Mouse (Mus musculus) midbrain, postnatal 0 days (tissue): ENCODE measurements around the gene Ppox. TPM values are rescaled to one million over a fixed set of nuclear protein-coding genes. Genes with fewer than 3 reads are reported as not detected.

Experiments
- ATAC-seq: fragments of 200-750 bp; cut with Nextera tagmentation; 2 replicates; pipeline ENCODE4 v1.8.0; 2017; ENCODE audit warnings: moderate number of reproducible peaks, mild to moderate bottlenecking, moderate TSS enrichment, moderate library complexity; ENCODE audit not compliant: low FRiP score
- DNase-seq: peaks from one replicate; pipeline ENCODE4 v3.0.0-alpha.2; 2015; ENCODE audit warnings: low spot score
- H3K27ac ChIP-seq: fragments of 300-500 bp; sonication (generic); 2 replicates; pipeline ENCODE4 v1.5.1; 2014; ENCODE audit warnings: low read depth, mild to moderate bottlenecking, low read length, mixed read lengths
- H3K27me3 ChIP-seq: fragments of 300-500 bp; sonication (generic); 2 replicates; pipeline ENCODE4 v1.6.1; 2014; ENCODE audit warnings: low read length, control low read depth, mixed read lengths; ENCODE audit not compliant: insufficient read depth
- H3K36me3 ChIP-seq: fragments of 300-500 bp; sonication (generic); 2 replicates; pipeline ENCODE4 v1.6.1; 2014; ENCODE audit warnings: low read length, control low read depth, mixed read lengths; ENCODE audit not compliant: insufficient read depth
- H3K4me1 ChIP-seq: fragments of 300-500 bp; sonication (generic); 2 replicates; pipeline ENCODE4 v1.6.1; 2014; ENCODE audit warnings: mild to moderate bottlenecking, control low read depth, antibody characterized with exemption, low read length, mixed read lengths; ENCODE audit not compliant: insufficient read depth
- H3K4me2 ChIP-seq: fragments of 300-500 bp; sonication (generic); 2 replicates; pipeline ENCODE4 v1.6.1; 2014; ENCODE audit warnings: low read depth, mild to moderate bottlenecking, low read length, mixed read lengths; ENCODE audit not compliant: poor library complexity, severe bottlenecking
- H3K4me3 ChIP-seq: fragments of 300-500 bp; sonication (generic); 2 replicates; pipeline ENCODE4 v1.5.1; 2014; ENCODE audit warnings: low read depth, mild to moderate bottlenecking, low read length, moderate library complexity
- H3K9ac ChIP-seq: fragments of 300-500 bp; sonication (generic); replicated peaks from 2 replicates; pipeline ENCODE4 v1.6.1; 2014; ENCODE audit warnings: mild to moderate bottlenecking, low read length, moderate library complexity, mixed read lengths; ENCODE audit not compliant: poor library complexity, severe bottlenecking
- H3K9me3 ChIP-seq: fragments of 300-500 bp; sonication (generic); 2 replicates; pipeline ENCODE4 v1.6.1; 2016; ENCODE audit warnings: low read length, control low read depth
- CTCF ChIP-seq: IDR thresholded peaks from 2 replicates; pipeline ENCODE4 v1.5.1; 2016; ENCODE audit warnings: antibody characterized with exemption, mild to moderate bottlenecking
- WGBS: fragments of 180-500 bp; shearing (Covaris S2); extraction: QIAGEN DNeasy Blood & Tissue Kit; methylation state at CpG from one replicate; pipeline ENCODE4 v1.1.7; 2014; 5-methylcytosine and 5-hydroxymethylcytosine counted together
- polyA plus RNA-seq: library from polyadenylated mRNA; unstranded; fragments of >200 nt; fragmentation: Nextera tagmentation; extraction: Ambion mirVana; gene quantifications from 2 replicates; pipeline ENCODE4 v1.2.1, GENCODE M21; 2015
- total RNA-seq: library from RNA; depleted of rRNA; stranded (reverse); fragments of >200 nt; gene quantifications from 2 replicates; pipeline ENCODE4 v1.2.3, GENCODE M21; 2014

The Ppox gene
- total and polyA plus RNA-seq, 2 experiments from 2014 or later: 31.3 to 45.9 TPM

- DNase-seq: peak; percentile 81
- H3K27me3 ChIP-seq: no peaks in the 10 kb centered on the region
- H3K27ac ChIP-seq: no peak overlapping the region
- 0 out of 2 replicates have a peak, but pooled peaks cover 2% of the 10 kb centered on the region for H3K4me1 ChIP-seq
- no peak overlapping the region for H3K4me3 ChIP-seq
- no peaks in the 10 kb centered on the region for H3K9me3 ChIP-seq
- peak; percentile 87 for TF ChIP-seq CTCF
- ATAC-seq: 0 out of 2 replicates have a peak, but pooled peaks have one; percentile 9
- H3K4me2 ChIP-seq: no peak overlapping the region
- 71% methylated on average over 15 of the region's 15 CpGs for WGBS
- no peak overlapping the region for H3K9ac ChIP-seq
- no peaks in the 10 kb centered on the region for H3K36me3 ChIP-seq
These were observed 23.9 kb downstream of the Ppox start for GRCm38 (mm10) chr1:171256937-171257548.

DNA sequence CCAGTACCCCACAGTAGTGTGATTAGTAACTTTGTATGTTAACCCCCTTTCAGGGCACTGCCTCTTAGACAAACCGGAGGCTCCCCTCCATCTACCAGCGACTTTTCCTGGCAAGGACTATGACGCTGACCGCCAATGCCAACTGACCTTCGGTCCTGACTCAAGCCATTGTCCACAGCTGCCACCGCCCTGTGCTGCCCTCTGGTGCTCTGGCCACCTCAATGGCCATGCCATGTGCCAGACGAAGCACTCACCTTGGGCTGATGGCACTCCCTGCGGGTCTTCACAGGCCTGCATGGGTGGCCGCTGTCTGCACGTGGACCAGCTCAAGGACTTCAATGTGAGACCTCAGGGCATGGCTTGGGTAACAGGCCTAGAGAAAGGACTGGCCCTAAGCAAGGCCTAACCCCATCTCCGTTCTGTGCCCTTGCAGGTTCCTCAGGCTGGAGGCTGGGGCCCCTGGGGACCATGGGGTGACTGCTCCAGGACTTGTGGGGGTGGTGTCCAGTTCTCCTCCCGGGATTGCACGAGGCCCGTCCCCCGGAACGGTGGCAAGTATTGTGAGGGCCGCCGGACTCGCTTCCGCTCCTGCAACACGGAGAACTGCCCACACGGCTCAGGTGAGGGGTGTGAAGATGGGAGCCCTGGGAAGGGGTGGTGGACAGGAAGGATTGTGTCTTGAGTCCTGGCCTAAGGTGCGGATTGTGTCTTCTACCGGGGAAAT, 24.7 kb downstream of the Ppox start:
- H3K9me3 ChIP-seq: no peaks in the 10 kb centered on the region
- peak; percentile 26 for TF ChIP-seq CTCF
- no peak overlapping the region for H3K4me3 ChIP-seq
- no peak overlapping the region for H3K4me2 ChIP-seq
- DNase-seq (no peak), ATAC-seq (no peak)
- H3K36me3 ChIP-seq: no peaks in the 10 kb centered on the region
- H3K27ac ChIP-seq: no peak overlapping the region
- H3K4me1 ChIP-seq: 0 out of 2 replicates have a peak, but pooled peaks cover 3% of the 10 kb centered on the region
- no peaks in the 10 kb centered on the region for H3K27me3 ChIP-seq
- no peak overlapping the region for H3K9ac ChIP-seq
- 91% methylated on average over 24 of the region's 24 CpGs for WGBS

GRCm38 (mm10) chr1:171252415-171252814, 28.6 kb downstream of the Ppox start:
- H3K4me2 ChIP-seq: peak overlapping the region; percentile 57
- peaks cover 9% of the 10 kb centered on the region; the same call in 1 of the 2 replicates for H3K4me1 ChIP-seq
- H3K27me3 ChIP-seq: no peaks in the 10 kb centered on the region
- no peaks in the 10 kb centered on the region for H3K9me3 ChIP-seq
- ATAC-seq: no peak
- peak; percentile 42 for DNase-seq
- no peaks in the 10 kb centered on the region for H3K36me3 ChIP-seq
- peak overlapping the region; percentile 26; the same call in 1 of the 2 replicates for H3K27ac ChIP-seq
- 0 out of 2 replicates have a peak overlapping the region, but pooled peaks have one; percentile 33 for H3K9ac ChIP-seq
- 0 out of 2 replicates have a peak, but pooled peaks have one; percentile 24 for TF ChIP-seq CTCF
- 48% methylated on average over 17 of the region's 17 CpGs for WGBS
- 0 out of 2 replicates have a peak overlapping the region, but pooled peaks have one; percentile 5 for H3K4me3 ChIP-seq

GRCm38 (mm10) chr1:171251594-171252324, 29.2 kb downstream of the Ppox start:
- TF ChIP-seq CTCF: no peak
- H3K27me3 ChIP-seq: no peaks in the 10 kb centered on the region
- H3K9ac ChIP-seq: 0 out of 2 replicates have a peak overlapping the region, but pooled peaks have one; percentile 33
- H3K27ac ChIP-seq: no peak overlapping the region; the same call in 1 of the 2 replicates
- H3K4me1 ChIP-seq: peaks cover 9% of the 10 kb centered on the region; the same call in 1 of the 2 replicates
- ATAC-seq: no peak; the same call in 1 of the 2 replicates
- WGBS: 7% methylated on average over 13 of the region's 13 CpGs
- H3K4me2 ChIP-seq: peak overlapping the region; percentile 57
- no peaks in the 10 kb centered on the region for H3K36me3 ChIP-seq
- no peaks in the 10 kb centered on the region for H3K9me3 ChIP-seq
- peak overlapping the region; percentile 31; the same call in 1 of the 2 replicates for H3K4me3 ChIP-seq
- DNase-seq: peak; percentile 46

- no peaks in the 10 kb centered on the region for H3K36me3 ChIP-seq
- ATAC-seq: peak; percentile 13; the same call in 1 of the 2 replicates
- peak; percentile 59 for DNase-seq
- TF ChIP-seq CTCF: no peak
- H3K27ac ChIP-seq: peak within 1 kb of the TSS; percentile 26; the same call in 1 of the 2 replicates
- no peaks in the 10 kb centered on the region for H3K27me3 ChIP-seq
- H3K4me2 ChIP-seq: peak within 1 kb of the TSS; percentile 57
- peak within 1 kb of the TSS; percentile 33 for H3K9ac ChIP-seq
- WGBS: 8% methylated on average over 26 of the region's 26 CpGs
- no peaks in the 10 kb centered on the region for H3K9me3 ChIP-seq
- H3K4me1 ChIP-seq: peaks cover 9% of the 10 kb centered on the region; the same call in 1 of the 2 replicates
- peak within 1 kb of the TSS; percentile 31 for H3K4me3 ChIP-seq
These were observed 30.0 kb downstream of the Ppox start, which contains the start of gene Ndufs2 for GRCm38 (mm10) chr1:171250680-171251593. TSS of gene Ndufs2 (minus strand) at chr1:171251388.
